Mouse (Mus musculus): Measurements from ENCODE around the gene Btbd8. TPM values are rescaled to one million over a fixed set of nuclear protein-coding genes. Genes with fewer than 3 reads are reported as not detected.

The Btbd8 gene
- polyA plus RNA-seq, 1 experiment from 2014 or later, result 2.9 TPM

GRCm38 (mm10) chr5:107447977-107448376, 10.2 kb downstream of the Btbd8 start:
- TF ChIP-seq CTCF (IDR thresholded peaks at IDR 0.05; ENCODE audit: low read depth), result no peak
- H3K27me3 ChIP-seq (ENCODE audit: insufficient read depth, low read length), result no peaks in the 10 kb centered on the region
- DNase-seq (ENCODE audit: low spot score), result no peak
- no peak overlapping the region for H3K4me3 ChIP-seq (replicated peaks; ENCODE audit: low read depth, low read length)
- no peaks in the 10 kb centered on the region for H3K4me1 ChIP-seq (replicated peaks; ENCODE audit: insufficient read depth, low read length)
- H3K9ac ChIP-seq (ENCODE audit: low read depth, low read length), result no peak overlapping the region
- no peaks in the 10 kb centered on the region for H3K36me3 ChIP-seq (ENCODE audit: insufficient read depth, low read length)
- ATAC-seq (replicated peaks; ENCODE audit: low FRiP score, low read depth), result no peak
- 84% methylated on average over 4 of the region's 4 CpGs for WGBS
- H3K27ac ChIP-seq, result no peak overlapping the region
- no peaks in the 10 kb centered on the region for H3K9me3 ChIP-seq (replicated peaks; ENCODE audit: low read length)
- H3K4me2 ChIP-seq (ENCODE audit: low read length), result no peak overlapping the region

- no peaks in the 10 kb centered on the region for H3K4me1 ChIP-seq (replicated peaks; ENCODE audit: insufficient read depth, low read length)
- no peaks in the 10 kb centered on the region for H3K9me3 ChIP-seq (replicated peaks; ENCODE audit: low read length)
- WGBS, result 97% methylated on average over 4 of the region's 4 CpGs
- no peak overlapping the region for H3K9ac ChIP-seq (ENCODE audit: low read depth, low read length)
- H3K4me3 ChIP-seq (replicated peaks; ENCODE audit: low read depth, low read length), result no peak overlapping the region
- H3K27ac ChIP-seq, result no peak overlapping the region
- H3K36me3 ChIP-seq (ENCODE audit: insufficient read depth, low read length), result no peaks in the 10 kb centered on the region
- H3K27me3 ChIP-seq (ENCODE audit: insufficient read depth, low read length), result no peaks in the 10 kb centered on the region
- TF ChIP-seq CTCF (IDR thresholded peaks at IDR 0.05; ENCODE audit: low read depth), result no peak
- no peak for DNase-seq (ENCODE audit: low spot score)
- no peak overlapping the region for H3K4me2 ChIP-seq (ENCODE audit: low read length)
- no peak for ATAC-seq (replicated peaks; ENCODE audit: low FRiP score, low read depth)
These were observed 11.0 kb downstream of the Btbd8 start for GRCm38 (mm10) chr5:107448784-107449183.

DNA sequence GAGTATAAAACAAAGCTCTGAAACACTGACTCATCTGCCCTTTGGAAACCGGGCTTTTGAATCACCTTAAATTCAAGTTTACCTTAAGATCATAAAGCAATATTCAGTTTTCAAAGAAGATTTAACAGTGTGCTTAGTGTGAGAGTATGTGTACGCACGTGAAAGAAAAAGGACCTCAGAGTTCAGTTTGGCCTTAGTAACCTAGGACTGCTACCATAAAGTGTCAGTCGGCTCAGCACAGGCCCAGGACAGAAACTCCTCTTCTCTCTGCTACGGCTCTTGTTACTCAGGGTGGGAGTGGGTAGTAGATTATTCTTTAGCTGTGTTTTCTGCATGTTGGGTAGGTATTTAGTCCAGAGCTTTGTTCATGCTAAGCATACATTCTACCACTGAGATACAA, 11.8 kb downstream of the Btbd8 start:
- no peaks in the 10 kb centered on the region for H3K36me3 ChIP-seq (ENCODE audit: insufficient read depth, low read length)
- WGBS, result 87% methylated on average over 5 of the region's 5 CpGs
- no peak overlapping the region for H3K27ac ChIP-seq
- no peak overlapping the region for H3K4me3 ChIP-seq (replicated peaks; ENCODE audit: low read depth, low read length)
- no peaks in the 10 kb centered on the region for H3K9me3 ChIP-seq (replicated peaks; ENCODE audit: low read length)
- no peaks in the 10 kb centered on the region for H3K27me3 ChIP-seq (ENCODE audit: insufficient read depth, low read length)
- ATAC-seq (replicated peaks; ENCODE audit: low FRiP score, low read depth) (no peak), DNase-seq (ENCODE audit: low spot score) (no peak)
- no peak overlapping the region for H3K9ac ChIP-seq (ENCODE audit: low read depth, low read length)
- H3K4me2 ChIP-seq (ENCODE audit: low read length), result no peak overlapping the region
- TF ChIP-seq CTCF (IDR thresholded peaks at IDR 0.05; ENCODE audit: low read depth), result no peak
- no peaks in the 10 kb centered on the region for H3K4me1 ChIP-seq (replicated peaks; ENCODE audit: insufficient read depth, low read length)

DNA sequence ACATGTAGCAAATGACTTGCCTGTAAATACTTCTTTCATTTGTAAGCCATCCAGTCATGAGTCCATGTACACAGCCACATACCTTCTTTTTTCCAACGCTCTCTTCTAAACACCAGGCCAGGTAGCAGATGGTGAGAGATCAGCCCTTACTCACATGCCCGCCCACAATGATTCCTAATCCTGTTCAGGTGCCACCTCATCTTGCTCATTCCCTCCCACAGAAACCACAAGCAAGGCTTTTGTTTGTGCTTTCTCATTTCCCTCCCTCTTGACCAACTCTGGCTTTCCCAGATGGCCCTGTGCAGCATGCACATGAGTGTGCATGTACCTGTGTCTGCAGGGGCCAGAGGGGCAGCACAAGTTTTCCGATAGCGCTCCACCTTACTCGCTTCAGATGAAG, 12.5 kb downstream of the Btbd8 start:
- Histone ChIP-seq H3K36me3 (ENCODE audit: insufficient read depth, low read length) (no peaks in the 10 kb centered on the region), H3K4me2 (ENCODE audit: low read length) (no peak overlapping the region), H3K4me1 (replicated peaks; ENCODE audit: insufficient read depth, low read length) (no peaks in the 10 kb centered on the region), H3K27ac (no peak overlapping the region), H3K9me3 (replicated peaks; ENCODE audit: low read length) (no peaks in the 10 kb centered on the region), H3K4me3 (replicated peaks; ENCODE audit: low read depth, low read length) (no peak overlapping the region), H3K9ac (ENCODE audit: low read depth, low read length) (no peak overlapping the region), H3K27me3 (ENCODE audit: insufficient read depth, low read length) (no peaks in the 10 kb centered on the region)
- no peak for DNase-seq (ENCODE audit: low spot score)
- 94% methylated on average over 5 of the region's 5 CpGs for WGBS
- no peak for TF ChIP-seq CTCF (IDR thresholded peaks at IDR 0.05; ENCODE audit: low read depth)
- ATAC-seq (replicated peaks; ENCODE audit: low FRiP score, low read depth), result no peak

- H3K4me2 ChIP-seq (ENCODE audit: low read length), result no peak overlapping the region
- no peak overlapping the region for H3K4me3 ChIP-seq (replicated peaks; ENCODE audit: low read depth, low read length)
- ATAC-seq (replicated peaks; ENCODE audit: low FRiP score, low read depth) (no peak), DNase-seq (ENCODE audit: low spot score) (no peak)
- H3K4me1 ChIP-seq (replicated peaks; ENCODE audit: insufficient read depth, low read length), result no peaks in the 10 kb centered on the region
- H3K9ac ChIP-seq (ENCODE audit: low read depth, low read length), result no peak overlapping the region
- no peak overlapping the region for H3K27ac ChIP-seq
- WGBS, result 95% methylated on average over 4 of the region's 4 CpGs
- no peaks in the 10 kb centered on the region for H3K36me3 ChIP-seq (ENCODE audit: insufficient read depth, low read length)
- H3K27me3 ChIP-seq (ENCODE audit: insufficient read depth, low read length), result no peaks in the 10 kb centered on the region
- H3K9me3 ChIP-seq (replicated peaks; ENCODE audit: low read length), result no peaks in the 10 kb centered on the region
- TF ChIP-seq CTCF (IDR thresholded peaks at IDR 0.05; ENCODE audit: low read depth), result no peak
These were observed 24.6 kb downstream of the Btbd8 start for GRCm38 (mm10) chr5:107462147-107463076.

DNA sequence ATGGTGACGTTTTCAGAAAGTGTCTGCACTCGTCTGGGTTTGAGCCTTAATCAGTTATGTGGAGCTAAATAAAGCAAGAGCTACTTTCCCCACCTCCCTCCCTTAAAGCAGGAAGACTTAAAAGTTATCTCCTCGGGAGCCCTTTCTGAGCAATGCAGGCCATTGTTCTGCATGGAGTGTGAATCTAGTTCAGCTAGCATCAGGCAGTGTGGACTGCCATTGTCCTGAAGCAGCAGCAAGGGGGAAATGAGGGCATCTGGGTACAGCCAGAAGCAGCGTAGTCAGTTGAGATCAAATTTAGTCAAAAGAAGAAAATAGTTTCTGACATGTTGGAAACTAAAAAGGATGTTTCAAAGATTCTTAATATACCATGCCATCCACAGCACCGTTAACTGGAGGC, 28.7 kb downstream of the Btbd8 start:
- no peaks in the 10 kb centered on the region for H3K4me1 ChIP-seq (replicated peaks; ENCODE audit: insufficient read depth, low read length)
- peaks cover 9% of the 10 kb centered on the region; the same call in 1 of the 2 replicates for H3K36me3 ChIP-seq (ENCODE audit: insufficient read depth, low read length)
- no peak overlapping the region for H3K4me3 ChIP-seq (replicated peaks; ENCODE audit: low read depth, low read length)
- no peak overlapping the region for H3K9ac ChIP-seq (ENCODE audit: low read depth, low read length)
- DNase-seq (ENCODE audit: low spot score), result no peak
- no peak overlapping the region for H3K4me2 ChIP-seq (ENCODE audit: low read length)
- no peak for ATAC-seq (replicated peaks; ENCODE audit: low FRiP score, low read depth)
- H3K27me3 ChIP-seq (ENCODE audit: insufficient read depth, low read length), result no peaks in the 10 kb centered on the region
- H3K27ac ChIP-seq, result no peak overlapping the region
- 65% methylated on average over 5 of the region's 5 CpGs for WGBS
- H3K9me3 ChIP-seq (replicated peaks; ENCODE audit: low read length), result no peaks in the 10 kb centered on the region
- TF ChIP-seq CTCF (IDR thresholded peaks at IDR 0.05; ENCODE audit: low read depth), result no peak
